Mouse (Mus musculus) kidney, postnatal 0 days (tissue): ENCODE data around the gene Gprasp1. TPM values are rescaled to one million over a fixed set of nuclear protein-coding genes. Genes with fewer than 3 reads are reported as not detected.
A peak's percentile ranks its signal among the peaks of the same experiment; 100 is the strongest.
"Not testable (repeated sequence)": the region's sequence is repeated elsewhere in the genome, so short reads cannot be mapped to it uniquely, and the experiment has no call there.

Experiments used
- ATAC-seq: fragments of 200-750 bp; cut with Nextera tagmentation; replicated peaks from 2 replicates; pipeline ENCODE4 v1.8.0; 2017; ENCODE audit warnings: low read depth, moderate number of reproducible peaks, moderate TSS enrichment, moderate library complexity; ENCODE audit not compliant: low FRiP score
- DNase-seq: peaks from one replicate; pipeline ENCODE4 v3.0.0-alpha.2; 2016; ENCODE audit warnings: low spot score
- H3K27ac ChIP-seq: fragments of 300-500 bp; sonication (generic); 2 replicates; pipeline ENCODE4 v1.5.1; 2014; ENCODE audit warnings: mild to moderate bottlenecking
- H3K27me3 ChIP-seq: fragments of 300-500 bp; sonication (generic); 2 replicates; pipeline ENCODE4 v1.6.1; 2014; ENCODE audit warnings: low read length, mixed read lengths; ENCODE audit not compliant: insufficient read depth
- H3K36me3 ChIP-seq: fragments of 300-500 bp; sonication (generic); 2 replicates; pipeline ENCODE4 v1.6.1; 2014; ENCODE audit warnings: low read length, mixed read lengths; ENCODE audit not compliant: insufficient read depth
- H3K4me1 ChIP-seq: fragments of 300-500 bp; sonication (generic); replicated peaks from 2 replicates; pipeline ENCODE4 v1.6.1; 2014; ENCODE audit warnings: antibody characterized with exemption, low read length, mixed read lengths; ENCODE audit not compliant: insufficient read depth
- H3K4me2 ChIP-seq: fragments of 300-500 bp; sonication (generic); 2 replicates; pipeline ENCODE4 v1.6.1; 2014; ENCODE audit warnings: mild to moderate bottlenecking, low read length, moderate library complexity, mixed read lengths
- H3K4me3 ChIP-seq: fragments of 300-500 bp; sonication (generic); replicated peaks from 2 replicates; pipeline ENCODE4 v1.5.1; 2014; ENCODE audit warnings: low read depth, low read length
- H3K9ac ChIP-seq: fragments of 300-500 bp; sonication (generic); 2 replicates; pipeline ENCODE4 v1.6.1; 2014; ENCODE audit warnings: low read depth, low read length
- H3K9me3 ChIP-seq: fragments of 300-500 bp; sonication (generic); replicated peaks from 2 replicates; pipeline ENCODE4 v1.6.1; 2016; ENCODE audit warnings: low read length, inconsistent platforms, mixed read lengths
- CTCF ChIP-seq: IDR thresholded peaks from 2 replicates; pipeline ENCODE4 v1.5.1; 2016; ENCODE audit warnings: antibody characterized with exemption, low read depth, mild to moderate bottlenecking, moderate library complexity
- WGBS: fragments of 180-500 bp; shearing (Covaris S2); extraction: QIAGEN DNeasy Blood & Tissue Kit; methylation state at CpG from one replicate; pipeline ENCODE4 v1.1.7; 2014; 5-methylcytosine and 5-hydroxymethylcytosine counted together
- polyA plus RNA-seq: library from polyadenylated mRNA; unstranded; fragments of >200 nt; fragmentation: Nextera tagmentation; extraction: Ambion mirVana; gene quantifications from 2 replicates; pipeline ENCODE4 v1.2.1, GENCODE M21; 2015

The Gprasp1 gene
- polyA plus RNA-seq, 1 experiment from 2014 or later: 28.0 TPM

GRCm38 (mm10) chrX:135791536-135791935, 49.0 kb downstream of the Gprasp1 start:
- no peak overlapping the region for H3K27ac ChIP-seq
- H3K36me3 ChIP-seq: no peaks in the 10 kb centered on the region
- H3K4me2 ChIP-seq: no peak overlapping the region
- no peak overlapping the region for H3K4me3 ChIP-seq
- no peaks in the 10 kb centered on the region for H3K27me3 ChIP-seq
- H3K9ac ChIP-seq: no peak overlapping the region
- no peaks in the 10 kb centered on the region for H3K9me3 ChIP-seq
- H3K4me1 ChIP-seq: no peaks in the 10 kb centered on the region
- ATAC-seq (no peak), DNase-seq (no peak)
- TF ChIP-seq CTCF: no peak

- no peak overlapping the region for H3K9ac ChIP-seq
- H3K4me2 ChIP-seq: no peak overlapping the region
- WGBS: 71% methylated on average over 6 of the region's 6 CpGs
- ATAC-seq: no peak
- no peak for DNase-seq
- no peaks in the 10 kb centered on the region for H3K4me1 ChIP-seq
- no peak overlapping the region for H3K27ac ChIP-seq
- H3K27me3 ChIP-seq: no peaks in the 10 kb centered on the region
- H3K4me3 ChIP-seq: no peak overlapping the region
- TF ChIP-seq CTCF: no peak
- H3K9me3 ChIP-seq: no peaks in the 10 kb centered on the region
- H3K36me3 ChIP-seq: no peaks in the 10 kb centered on the region
Measured at GRCm38 (mm10) chrX:135792326-135792725, 49.8 kb downstream of the Gprasp1 start.

- not testable (repeated sequence) for H3K36me3 ChIP-seq, H3K27ac ChIP-seq, H3K9me3 ChIP-seq, H3K9ac ChIP-seq, H3K4me1 ChIP-seq, H3K27me3 ChIP-seq
- WGBS: 36% methylated on average over 24 of the region's 27 CpGs
- peak; percentile 81 for DNase-seq
- peak; percentile 92 for ATAC-seq
- peak overlapping the region; percentile 47 for H3K4me3 ChIP-seq
- peak overlapping the region; percentile 64 for H3K4me2 ChIP-seq
Measured at GRCm38 (mm10) chrX:135795591-135796304, 53.2 kb downstream of the Gprasp1 start.

GRCm38 (mm10) chrX:135796305-135797211, 54.0 kb downstream of the Gprasp1 start:
- not testable (repeated sequence) for H3K27ac ChIP-seq
- WGBS: 26% methylated on average over 26 of the region's 26 CpGs

GRCm38 (mm10) chrX:135797212-135797644, 54.7 kb downstream of the Gprasp1 start, which contains the start of gene Bhlhb9:
Gene Bhlhb9, plus strand, starts transcription at chrX:135797594.
- H3K27ac ChIP-seq, H3K36me3 ChIP-seq, H3K4me1 ChIP-seq, H3K9me3 ChIP-seq, H3K27me3 ChIP-seq: not testable (repeated sequence)
- Histone ChIP-seq H3K9ac (peak within 1 kb of the TSS; percentile 53), H3K4me2 (peak within 1 kb of the TSS; percentile 64), H3K4me3 (peak within 1 kb of the TSS; percentile 47)
- 19% methylated on average over 3 of the region's 5 CpGs for WGBS
- peak; percentile 70 for TF ChIP-seq CTCF
- DNase-seq: peak; percentile 62
- 0 out of 2 replicates have a peak, but pooled peaks have one; percentile 15 for ATAC-seq

More at GRCm38 (mm10) chrX:135796305-135797211, 54.0 kb downstream of the Gprasp1 start:
- peak; percentile 62 for ATAC-seq
- not testable (repeated sequence) for H3K9me3 ChIP-seq, H3K27me3 ChIP-seq, H3K4me1 ChIP-seq, DNase-seq, H3K36me3 ChIP-seq
- Histone ChIP-seq H3K9ac (peak overlapping the region; percentile 53), H3K4me2 (peak overlapping the region; percentile 64), H3K4me3 (peak overlapping the region; percentile 47)

GRCm38 (mm10) chrX:135804149-135804548, 61.6 kb downstream of the Gprasp1 start:
- no peak for DNase-seq
- H3K4me1 ChIP-seq: no peaks in the 10 kb centered on the region
- no peak overlapping the region for H3K27ac ChIP-seq
- H3K9ac ChIP-seq: no peak overlapping the region
- H3K36me3 ChIP-seq: peaks cover 2% of the 10 kb centered on the region; the same call in 1 of the 2 replicates
- H3K4me2 ChIP-seq: no peak overlapping the region
- H3K9me3 ChIP-seq: no peaks in the 10 kb centered on the region
- H3K4me3 ChIP-seq: no peak overlapping the region
- H3K27me3 ChIP-seq: no peaks in the 10 kb centered on the region
- WGBS: 92% methylated on average over 3 of the region's 3 CpGs
- no peak for ATAC-seq
- no peak for TF ChIP-seq CTCF
